Mouse (Mus musculus): ENCODE results near the gene Mrtfb. TPM values are rescaled to one million over a fixed set of nuclear protein-coding genes. Genes with fewer than 3 reads are reported as not detected.
A peak's percentile ranks its signal among the peaks of the same experiment; 100 is the strongest.

The Mrtfb gene
- polyA plus RNA-seq, 1 experiment from 2014 or later, result 19.8 TPM

DNA sequence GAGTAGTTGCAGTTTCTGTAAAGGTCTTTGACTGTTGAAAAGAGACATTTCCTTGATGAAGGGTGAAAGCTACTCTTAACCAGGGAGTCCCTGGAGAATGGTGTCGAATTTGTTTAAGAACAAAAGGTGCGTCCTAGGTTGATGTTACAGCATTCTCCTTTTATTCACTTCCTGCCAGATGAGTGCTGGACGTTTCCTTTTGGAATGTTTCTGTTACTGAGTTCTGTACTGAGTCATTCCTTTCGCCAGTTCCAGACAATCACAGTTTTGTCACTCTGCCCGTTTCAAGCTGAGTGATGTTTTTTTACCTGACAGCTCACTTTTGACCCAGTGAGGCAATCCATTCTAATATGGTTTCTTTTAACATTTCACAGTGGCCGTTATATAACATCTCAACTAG, 67.5 kb downstream of the Mrtfb start:
- 0 out of 2 replicates have a peak, but pooled peaks cover 9% of the 10 kb centered on the region for H3K36me3 ChIP-seq (ENCODE audit: insufficient read depth, low read length)
- H3K4me3 ChIP-seq (replicated peaks; ENCODE audit: low read depth, low read length), result no peak overlapping the region
- no peaks in the 10 kb centered on the region for H3K9me3 ChIP-seq (replicated peaks; ENCODE audit: low read length)
- 0 out of 2 replicates have a peak overlapping the region, but pooled peaks have one; percentile 14 for H3K27ac ChIP-seq
- no peak overlapping the region for H3K9ac ChIP-seq (ENCODE audit: low read depth, low read length)
- 35% methylated on average over 6 of the region's 6 CpGs for WGBS
- DNase-seq (ENCODE audit: low spot score) (peak; percentile 10), ATAC-seq (replicated peaks; ENCODE audit: low FRiP score, low read depth) (no peak)
- no peak overlapping the region for H3K4me2 ChIP-seq (ENCODE audit: low read length)
- no peaks in the 10 kb centered on the region for H3K4me1 ChIP-seq (replicated peaks; ENCODE audit: insufficient read depth, low read length)
- no peaks in the 10 kb centered on the region for H3K27me3 ChIP-seq (ENCODE audit: insufficient read depth, low read length)
- TF ChIP-seq CTCF (IDR thresholded peaks at IDR 0.05; ENCODE audit: low read depth), result no peak

DNA sequence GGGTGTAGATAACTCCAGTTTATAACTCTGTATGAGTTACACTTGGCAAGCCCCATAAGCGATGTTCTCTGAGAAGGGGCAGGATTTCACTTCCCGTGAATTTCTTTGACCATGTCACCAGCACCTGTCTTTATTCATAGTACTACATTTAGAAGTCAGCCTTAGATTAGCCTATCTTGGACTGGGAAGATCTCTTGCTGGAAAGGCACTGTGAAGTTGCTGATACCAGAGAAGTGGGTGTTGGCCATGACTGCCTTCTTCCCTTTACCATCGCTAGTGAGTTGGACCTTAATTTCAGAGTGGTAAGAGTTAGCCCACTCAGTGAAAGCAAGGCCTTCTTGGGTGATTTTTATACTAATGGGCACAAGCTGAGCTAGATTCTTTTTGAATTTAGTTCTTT, 70.3 kb downstream of the Mrtfb start:
- H3K27me3 ChIP-seq (ENCODE audit: insufficient read depth, low read length), result no peaks in the 10 kb centered on the region
- no peaks in the 10 kb centered on the region for H3K4me1 ChIP-seq (replicated peaks; ENCODE audit: insufficient read depth, low read length)
- no peak overlapping the region for H3K4me3 ChIP-seq (replicated peaks; ENCODE audit: low read depth, low read length)
- WGBS, result 93% methylated on average over 3 of the region's 3 CpGs
- no peaks in the 10 kb centered on the region for H3K9me3 ChIP-seq (replicated peaks; ENCODE audit: low read length)
- DNase-seq (ENCODE audit: low spot score) (no peak), ATAC-seq (replicated peaks; ENCODE audit: low FRiP score, low read depth) (no peak)
- no peak overlapping the region for H3K4me2 ChIP-seq (ENCODE audit: low read length)
- H3K27ac ChIP-seq, result no peak overlapping the region
- H3K9ac ChIP-seq (ENCODE audit: low read depth, low read length), result no peak overlapping the region
- no peak for TF ChIP-seq CTCF (IDR thresholded peaks at IDR 0.05; ENCODE audit: low read depth)
- 0 out of 2 replicates have a peak, but pooled peaks cover 9% of the 10 kb centered on the region for H3K36me3 ChIP-seq (ENCODE audit: insufficient read depth, low read length)

GRCm38 (mm10) chr16:13328646-13329045, 72.4 kb downstream of the Mrtfb start:
- no peaks in the 10 kb centered on the region for H3K4me1 ChIP-seq (replicated peaks; ENCODE audit: insufficient read depth, low read length)
- TF ChIP-seq CTCF (IDR thresholded peaks at IDR 0.05; ENCODE audit: low read depth), result no peak
- DNase-seq (ENCODE audit: low spot score), result no peak
- H3K4me2 ChIP-seq (ENCODE audit: low read length), result no peak overlapping the region
- no peak overlapping the region for H3K4me3 ChIP-seq (replicated peaks; ENCODE audit: low read depth, low read length)
- no peak for ATAC-seq (replicated peaks; ENCODE audit: low FRiP score, low read depth)
- H3K27ac ChIP-seq, result no peak overlapping the region
- H3K27me3 ChIP-seq (ENCODE audit: insufficient read depth, low read length), result no peaks in the 10 kb centered on the region
- H3K9me3 ChIP-seq (replicated peaks; ENCODE audit: low read length), result no peaks in the 10 kb centered on the region
- WGBS, result 90% methylated on average over 4 of the region's 4 CpGs
- 0 out of 2 replicates have a peak, but pooled peaks cover 9% of the 10 kb centered on the region for H3K36me3 ChIP-seq (ENCODE audit: insufficient read depth, low read length)
- no peak overlapping the region for H3K9ac ChIP-seq (ENCODE audit: low read depth, low read length)

DNA sequence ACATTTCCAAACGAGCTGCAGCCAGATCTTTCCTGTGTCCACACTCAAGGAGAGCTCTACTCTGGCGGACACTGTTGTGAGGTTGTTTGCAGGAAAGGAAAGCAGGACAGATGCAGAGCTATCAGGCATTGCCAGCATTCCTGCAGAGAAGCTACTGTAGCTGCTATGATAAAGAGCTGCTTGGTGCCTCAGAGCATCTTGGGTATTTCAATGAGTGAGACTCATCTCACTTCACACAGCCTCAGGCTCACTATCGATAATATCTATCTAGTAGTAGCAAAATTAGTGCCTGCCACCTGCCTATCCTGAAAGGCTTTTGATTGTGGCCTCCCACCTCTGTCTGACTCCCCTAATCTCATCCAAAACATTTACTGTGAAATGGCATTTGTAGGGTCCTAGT, 73.4 kb downstream of the Mrtfb start:
- Histone ChIP-seq H3K9ac (ENCODE audit: low read depth, low read length) (no peak overlapping the region), H3K27me3 (ENCODE audit: insufficient read depth, low read length) (no peaks in the 10 kb centered on the region), H3K27ac (no peak overlapping the region), H3K4me1 (replicated peaks; ENCODE audit: insufficient read depth, low read length) (no peaks in the 10 kb centered on the region), H3K4me2 (ENCODE audit: low read length) (no peak overlapping the region), H3K4me3 (replicated peaks; ENCODE audit: low read depth, low read length) (no peak overlapping the region), H3K9me3 (replicated peaks; ENCODE audit: low read length) (no peaks in the 10 kb centered on the region), H3K36me3 (ENCODE audit: insufficient read depth, low read length) (0 out of 2 replicates have a peak, but pooled peaks cover 9% of the 10 kb centered on the region)
- WGBS, result 86% methylated on average over 3 of the region's 3 CpGs
- DNase-seq (ENCODE audit: low spot score) (no peak), ATAC-seq (replicated peaks; ENCODE audit: low FRiP score, low read depth) (no peak)
- no peak for TF ChIP-seq CTCF (IDR thresholded peaks at IDR 0.05; ENCODE audit: low read depth)

DNA sequence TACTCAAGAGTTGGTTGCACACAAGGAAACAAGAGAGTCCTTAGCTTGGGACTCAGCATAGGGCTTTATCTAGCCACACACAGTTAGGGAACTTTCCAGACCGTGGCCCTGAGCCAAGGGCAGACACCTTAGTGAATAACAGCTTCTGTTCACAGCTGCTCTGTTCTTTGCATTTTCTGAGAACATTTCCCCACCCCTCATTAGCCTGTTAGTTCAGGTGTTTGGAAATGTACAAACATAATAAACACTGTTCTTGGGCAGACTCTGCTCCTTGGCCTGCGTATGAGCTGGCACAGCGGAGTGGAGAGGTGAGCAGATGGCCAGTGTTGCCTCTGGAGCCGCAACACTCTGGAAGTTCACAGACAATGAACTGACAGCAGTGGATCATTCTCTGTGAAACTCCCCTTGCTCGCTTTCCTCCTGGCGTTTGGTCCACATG, 74.0 kb downstream of the Mrtfb start:
- ATAC-seq (replicated peaks; ENCODE audit: low FRiP score, low read depth), result no peak
- H3K4me1 ChIP-seq (replicated peaks; ENCODE audit: insufficient read depth, low read length), result no peaks in the 10 kb centered on the region
- H3K27me3 ChIP-seq (ENCODE audit: insufficient read depth, low read length), result no peaks in the 10 kb centered on the region
- H3K9me3 ChIP-seq (replicated peaks; ENCODE audit: low read length), result no peaks in the 10 kb centered on the region
- peak; percentile 14 for DNase-seq (ENCODE audit: low spot score)
- H3K36me3 ChIP-seq (ENCODE audit: insufficient read depth, low read length), result 0 out of 2 replicates have a peak, but pooled peaks cover 9% of the 10 kb centered on the region
- WGBS, result 61% methylated on average over 6 of the region's 6 CpGs
- no peak overlapping the region for H3K27ac ChIP-seq
- no peak overlapping the region for H3K4me2 ChIP-seq (ENCODE audit: low read length)
- no peak overlapping the region for H3K4me3 ChIP-seq (replicated peaks; ENCODE audit: low read depth, low read length)
- H3K9ac ChIP-seq (ENCODE audit: low read depth, low read length), result no peak overlapping the region
- no peak for TF ChIP-seq CTCF (IDR thresholded peaks at IDR 0.05; ENCODE audit: low read depth)

DNA sequence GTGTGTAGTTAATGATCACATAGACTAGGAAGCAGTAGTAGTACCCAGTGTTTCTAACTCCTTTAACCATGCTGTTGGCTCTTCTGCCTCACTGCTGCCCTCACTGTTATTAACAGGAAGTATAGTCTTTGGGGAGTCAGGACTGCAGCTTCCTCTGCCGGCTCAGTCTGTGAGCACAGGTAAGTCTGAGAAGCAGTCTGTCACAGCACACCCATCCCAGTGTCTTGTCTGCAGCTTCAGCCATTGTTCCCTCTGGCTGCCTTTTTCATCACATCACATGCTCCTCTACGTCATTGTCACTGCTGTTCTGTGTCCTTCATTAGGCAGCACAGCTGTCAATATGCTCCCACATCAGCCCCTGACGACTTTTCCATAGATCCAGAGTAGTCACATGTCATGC, 75.6 kb downstream of the Mrtfb start:
- H3K27ac ChIP-seq, result no peak overlapping the region
- H3K27me3 ChIP-seq (ENCODE audit: insufficient read depth, low read length), result no peaks in the 10 kb centered on the region
- H3K36me3 ChIP-seq (ENCODE audit: insufficient read depth, low read length), result 0 out of 2 replicates have a peak, but pooled peaks cover 3% of the 10 kb centered on the region
- DNase-seq (ENCODE audit: low spot score) (no peak), ATAC-seq (replicated peaks; ENCODE audit: low FRiP score, low read depth) (no peak)
- no peak for TF ChIP-seq CTCF (IDR thresholded peaks at IDR 0.05; ENCODE audit: low read depth)
- H3K9ac ChIP-seq (ENCODE audit: low read depth, low read length), result no peak overlapping the region
- no peak overlapping the region for H3K4me3 ChIP-seq (replicated peaks; ENCODE audit: low read depth, low read length)
- no peak overlapping the region for H3K4me2 ChIP-seq (ENCODE audit: low read length)
- no peaks in the 10 kb centered on the region for H3K4me1 ChIP-seq (replicated peaks; ENCODE audit: insufficient read depth, low read length)
- whole genome bisulfite sequencing, result 59% methylated on average over 3 of the region's 3 CpGs
- H3K9me3 ChIP-seq (replicated peaks; ENCODE audit: low read length), result no peaks in the 10 kb centered on the region

DNA sequence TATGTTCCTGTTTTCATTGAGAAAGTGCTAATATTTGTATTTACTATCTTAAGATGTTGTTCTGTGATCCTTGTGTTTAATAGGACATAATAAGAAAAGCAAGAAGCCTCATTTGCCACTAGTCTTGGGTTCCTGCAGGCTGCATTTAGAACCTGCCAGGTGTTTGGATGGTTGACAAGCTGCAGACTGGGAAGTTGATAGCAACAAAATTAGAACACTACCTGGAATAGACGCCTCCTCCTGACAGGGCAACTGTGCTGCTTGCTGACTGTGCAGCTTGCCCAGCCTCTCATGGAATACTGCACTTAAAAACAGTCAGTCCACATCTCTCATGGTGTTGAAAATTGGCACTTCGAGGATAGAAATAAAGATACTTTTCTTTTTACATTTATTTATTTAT, 76.3 kb downstream of the Mrtfb start:
- H3K9me3 ChIP-seq (replicated peaks; ENCODE audit: low read length), result no peaks in the 10 kb centered on the region
- H3K4me2 ChIP-seq (ENCODE audit: low read length), result no peak overlapping the region
- H3K27me3 ChIP-seq (ENCODE audit: insufficient read depth, low read length), result no peaks in the 10 kb centered on the region
- 0 out of 2 replicates have a peak, but pooled peaks cover under 1% of the 10 kb centered on the region for H3K36me3 ChIP-seq (ENCODE audit: insufficient read depth, low read length)
- no peak overlapping the region for H3K4me3 ChIP-seq (replicated peaks; ENCODE audit: low read depth, low read length)
- no peak for TF ChIP-seq CTCF (IDR thresholded peaks at IDR 0.05; ENCODE audit: low read depth)
- DNase-seq (ENCODE audit: low spot score), result no peak
- ATAC-seq (replicated peaks; ENCODE audit: low FRiP score, low read depth), result no peak
- H3K4me1 ChIP-seq (replicated peaks; ENCODE audit: insufficient read depth, low read length), result no peaks in the 10 kb centered on the region
- WGBS, result 94% methylated on average over 2 of the region's 2 CpGs
- no peak overlapping the region for H3K27ac ChIP-seq
- H3K9ac ChIP-seq (ENCODE audit: low read depth, low read length), result no peak overlapping the region

All from kidney, postnatal 0 days (tissue).